Mouse (Mus musculus) embryonic facial prominence, embryonic 13.5 days (tissue): ENCODE data around the gene Utrn. TPM values are rescaled to one million over a fixed set of nuclear protein-coding genes. Genes with fewer than 3 reads are reported as not detected.
A peak's percentile ranks its signal among the peaks of the same experiment; 100 is the strongest.

Experiments
- ATAC-seq: fragments of 200-750 bp; cut with Nextera tagmentation; 2 replicates; pipeline ENCODE4 v1.8.0; 2017; ENCODE audit warnings: low read depth; ENCODE audit not compliant: insufficient number of reproducible peaks, insufficient read depth, low FRiP score, low TSS enrichment
- H3K27ac ChIP-seq: fragments of 300-500 bp; sonication (generic); 2 replicates; pipeline ENCODE4 v1.5.1; 2015; ENCODE audit warnings: moderate library complexity, mild to moderate bottlenecking, inconsistent platforms
- H3K27me3 ChIP-seq: fragments of 300-500 bp; sonication (generic); 2 replicates; pipeline ENCODE4 v1.6.1; 2015; ENCODE audit warnings: mild to moderate bottlenecking, inconsistent platforms
- H3K36me3 ChIP-seq: fragments of 300-500 bp; sonication (generic); 2 replicates; pipeline ENCODE4 v1.6.1; 2015; ENCODE audit warnings: mild to moderate bottlenecking, inconsistent platforms
- H3K4me1 ChIP-seq: fragments of 300-500 bp; sonication (generic); 2 replicates; pipeline ENCODE4 v1.6.1; 2015; ENCODE audit warnings: inconsistent platforms
- H3K4me2 ChIP-seq: fragments of 300-500 bp; sonication (generic); 2 replicates; pipeline ENCODE4 v1.6.1; 2015; ENCODE audit warnings: moderate library complexity, mild to moderate bottlenecking, inconsistent platforms
- H3K4me3 ChIP-seq: fragments of 300-500 bp; sonication (generic); 2 replicates; pipeline ENCODE4 v1.5.1; 2015; ENCODE audit warnings: mild to moderate bottlenecking, inconsistent platforms
- H3K9ac ChIP-seq: fragments of 300-500 bp; sonication (generic); 2 replicates; pipeline ENCODE4 v1.6.1; 2015; ENCODE audit warnings: mild to moderate bottlenecking, inconsistent platforms
- H3K9me3 ChIP-seq: fragments of 300-500 bp; sonication (generic); 2 replicates; pipeline ENCODE4 v1.6.1; 2016; ENCODE audit warnings: inconsistent platforms
- WGBS: fragments of 180-500 bp; shearing (Covaris S2); methylation state at CpG from one replicate; pipeline ENCODE4 v1.1.7; 2015; ENCODE audit warnings: mixed read lengths; 5-methylcytosine and 5-hydroxymethylcytosine counted together
- polyA plus RNA-seq: library from polyadenylated mRNA; unstranded; fragments of >200 nt; fragmentation: Nextera tagmentation; extraction: Ambion mirVana; gene quantifications from 2 replicates; pipeline ENCODE4 v1.2.1, GENCODE M21; 2015

Gene Utrn
- polyA plus RNA-seq, 1 experiment from 2014 or later, result 101 TPM

DNA sequence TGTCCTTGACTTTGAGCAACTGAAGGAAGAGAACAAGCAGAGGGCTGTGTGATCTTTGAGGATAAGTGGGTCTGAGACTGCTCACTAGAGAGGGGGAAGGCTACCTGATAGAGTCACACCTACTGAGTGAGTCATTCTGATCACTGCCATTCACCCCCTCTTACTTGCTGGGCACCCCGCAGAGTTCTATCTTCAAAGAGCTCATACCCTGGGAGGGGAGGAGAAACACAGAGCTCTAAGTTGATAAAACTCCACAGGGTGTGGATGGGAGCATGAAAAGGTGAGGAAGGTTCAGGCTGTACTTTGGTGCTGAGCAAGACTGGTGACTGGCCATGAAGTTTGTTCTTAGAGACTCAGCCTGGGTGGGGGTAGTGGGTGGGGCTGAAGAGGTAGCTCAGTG is 164.9 kb downstream of the Utrn start:
- no peak for ATAC-seq
- WGBS, result 57% methylated on average over 1 of the region's 1 CpGs
- H3K9ac ChIP-seq, result no peak overlapping the region
- peaks cover 13% of the 10 kb centered on the region; the same call in 1 of the 2 replicates for H3K36me3 ChIP-seq
- H3K4me3 ChIP-seq, result no peak overlapping the region
- no peaks in the 10 kb centered on the region for H3K9me3 ChIP-seq
- H3K27ac ChIP-seq, result no peak overlapping the region
- no peaks in the 10 kb centered on the region for H3K27me3 ChIP-seq
- H3K4me2 ChIP-seq, result no peak overlapping the region
- H3K4me1 ChIP-seq, result peaks cover 18% of the 10 kb centered on the region

DNA sequence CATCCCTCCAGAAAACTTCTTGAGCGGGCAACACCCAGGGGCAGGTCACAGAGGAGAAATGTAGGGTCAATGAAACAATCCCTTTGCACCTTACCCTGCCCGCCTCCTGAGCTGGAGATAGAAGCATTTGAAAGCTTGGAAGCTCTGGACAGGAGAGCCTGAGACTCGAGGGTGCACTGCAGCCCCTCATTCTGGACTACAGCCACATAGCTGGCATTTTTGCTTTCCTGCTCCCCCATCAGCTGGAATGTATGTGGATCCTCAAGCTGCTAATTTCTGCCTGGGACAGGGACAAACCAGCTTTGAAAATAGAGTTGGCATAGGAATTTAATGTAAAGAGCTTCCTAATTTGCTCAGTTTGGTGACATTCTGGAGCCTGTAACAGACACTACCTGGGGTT is 165.6 kb downstream of the Utrn start:
- H3K27me3 ChIP-seq, result no peaks in the 10 kb centered on the region
- 50% methylated on average over 3 of the region's 3 CpGs for WGBS
- H3K4me2 ChIP-seq, result no peak overlapping the region
- no peak overlapping the region for H3K9ac ChIP-seq
- peaks cover 18% of the 10 kb centered on the region for H3K4me1 ChIP-seq
- H3K4me3 ChIP-seq, result no peak overlapping the region
- H3K27ac ChIP-seq, result no peak overlapping the region
- H3K36me3 ChIP-seq, result peaks cover 15% of the 10 kb centered on the region; the same call in 1 of the 2 replicates
- no peaks in the 10 kb centered on the region for H3K9me3 ChIP-seq
- no peak for ATAC-seq

DNA sequence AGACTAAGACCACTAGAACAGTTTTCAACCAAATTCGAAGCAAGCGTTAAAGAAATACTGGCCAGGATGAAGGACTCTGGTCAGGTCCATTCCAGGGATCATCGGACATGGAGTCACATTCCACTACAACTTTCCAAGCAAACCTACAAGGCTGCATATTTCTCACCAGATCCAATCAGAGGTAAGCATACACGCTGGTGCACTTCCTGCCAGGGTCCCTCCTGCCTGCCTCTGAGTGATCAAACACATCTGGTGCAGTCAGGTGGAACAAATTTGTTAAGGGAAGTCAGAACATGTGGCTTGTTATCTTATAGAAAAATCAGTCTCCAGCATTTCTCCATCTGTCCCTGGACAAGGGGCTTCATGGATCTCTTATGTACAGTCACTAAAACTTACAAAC is 167.0 kb downstream of the Utrn start:
- Histone ChIP-seq H3K27ac (peak overlapping the region; percentile 52), H3K9ac (no peak overlapping the region), H3K4me3 (no peak overlapping the region), H3K27me3 (no peaks in the 10 kb centered on the region), H3K4me1 (peaks cover 18% of the 10 kb centered on the region), H3K9me3 (no peaks in the 10 kb centered on the region), H3K36me3 (peaks cover 13% of the 10 kb centered on the region), H3K4me2 (no peak overlapping the region)
- no peak for ATAC-seq
- WGBS, result 38% methylated on average over 4 of the region's 4 CpGs

DNA sequence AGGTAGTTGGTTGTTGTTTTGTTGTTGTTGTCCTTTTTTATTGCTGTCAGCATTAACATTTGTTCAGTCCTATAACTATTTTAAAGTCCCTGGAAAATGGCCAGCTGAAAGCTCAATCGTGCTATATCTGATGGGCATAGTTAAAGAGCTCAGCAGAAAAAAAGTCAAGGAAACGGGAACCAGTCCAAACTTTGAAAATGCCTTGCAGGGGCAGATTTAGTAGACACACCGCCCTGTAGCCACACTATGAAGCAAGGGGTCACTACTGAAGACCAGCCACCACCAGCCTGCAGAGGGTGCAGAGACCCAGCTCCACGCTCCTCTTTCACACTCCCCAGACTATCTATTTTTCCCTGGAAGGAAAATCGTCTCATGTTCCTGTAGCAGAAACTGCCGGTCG is 167.5 kb downstream of the Utrn start:
- Histone ChIP-seq H3K4me2 (no peak overlapping the region), H3K9me3 (no peaks in the 10 kb centered on the region), H3K27me3 (no peaks in the 10 kb centered on the region), H3K36me3 (peaks cover 14% of the 10 kb centered on the region), H3K9ac (no peak overlapping the region), H3K27ac (peak overlapping the region; percentile 52), H3K4me3 (no peak overlapping the region), H3K4me1 (peaks cover 18% of the 10 kb centered on the region)
- no peak for ATAC-seq
- WGBS, result 43% methylated on average over 7 of the region's 7 CpGs

DNA sequence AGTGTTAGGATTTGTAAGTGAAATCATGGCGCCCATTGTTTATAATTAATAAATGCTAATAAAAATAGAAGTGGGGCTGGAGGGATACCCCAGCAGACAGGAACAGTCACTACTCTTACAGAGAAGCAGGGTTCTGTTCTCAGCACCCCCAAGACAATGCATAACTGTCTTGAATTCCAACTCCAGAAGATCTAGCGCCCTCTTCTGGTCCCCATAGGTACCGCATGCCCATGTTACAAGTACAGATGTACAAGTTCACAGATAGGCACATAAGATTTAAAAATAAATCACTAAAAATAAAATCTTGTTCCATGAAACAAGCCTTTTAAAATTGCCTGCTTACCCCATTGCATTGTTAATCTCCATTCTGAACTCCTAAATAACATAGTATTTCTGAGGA is 168.6 kb downstream of the Utrn start:
- H3K4me2 ChIP-seq, result no peak overlapping the region
- H3K27me3 ChIP-seq, result no peaks in the 10 kb centered on the region
- H3K4me3 ChIP-seq, result no peak overlapping the region
- H3K36me3 ChIP-seq, result peaks cover 19% of the 10 kb centered on the region
- no peak for ATAC-seq
- no peaks in the 10 kb centered on the region for H3K9me3 ChIP-seq
- no peak overlapping the region for H3K9ac ChIP-seq
- 81% methylated on average over 3 of the region's 3 CpGs for WGBS
- H3K4me1 ChIP-seq, result peaks cover 18% of the 10 kb centered on the region
- H3K27ac ChIP-seq, result no peak overlapping the region

DNA sequence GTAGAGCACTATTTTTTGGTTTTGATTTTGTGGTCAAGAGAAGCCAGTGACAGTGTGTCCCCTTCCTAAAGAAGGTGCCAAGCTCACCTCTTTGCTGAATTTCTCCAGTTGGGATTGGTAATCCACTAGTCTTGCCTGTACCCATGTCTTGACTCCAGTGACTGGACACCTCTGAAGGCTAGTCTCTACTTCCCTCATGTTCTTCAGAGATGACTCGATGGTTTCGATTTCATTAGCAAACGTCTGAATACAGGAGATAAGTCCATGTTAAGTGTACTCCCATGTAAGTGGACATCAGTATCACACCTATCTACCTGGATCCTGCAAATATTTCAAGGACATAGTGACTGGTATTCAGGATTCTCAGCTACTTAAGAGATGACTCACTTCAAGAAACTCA is 171.3 kb downstream of the Utrn start:
- WGBS, result 95% methylated on average over 3 of the region's 3 CpGs
- no peak for ATAC-seq
- Histone ChIP-seq H3K4me1 (peaks cover 17% of the 10 kb centered on the region), H3K9ac (no peak overlapping the region), H3K27me3 (no peaks in the 10 kb centered on the region), H3K9me3 (no peaks in the 10 kb centered on the region), H3K4me3 (no peak overlapping the region), H3K36me3 (peaks cover 26% of the 10 kb centered on the region), H3K4me2 (no peak overlapping the region), H3K27ac (no peak overlapping the region)

DNA sequence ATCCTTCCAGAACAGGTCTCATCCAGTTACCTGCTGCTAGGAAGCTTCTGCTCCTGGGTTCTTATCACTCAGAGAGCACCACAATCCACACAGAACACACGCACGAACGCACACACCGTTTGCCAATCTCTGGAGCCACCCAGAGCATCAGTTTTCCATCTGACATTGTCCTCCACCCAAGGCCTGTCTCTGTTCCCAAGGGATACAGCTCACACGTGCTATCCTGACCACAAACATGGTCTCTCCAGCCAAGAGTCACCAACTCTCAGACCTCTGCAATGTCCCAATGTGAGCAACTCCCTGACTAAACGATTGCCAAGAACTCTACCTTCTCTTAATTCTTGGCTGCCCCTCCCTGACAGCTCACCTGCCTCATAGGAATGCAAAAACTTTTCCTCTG is 172.5 kb downstream of the Utrn start:
- Histone ChIP-seq H3K4me2 (no peak overlapping the region), H3K9me3 (no peaks in the 10 kb centered on the region), H3K36me3 (peaks cover 29% of the 10 kb centered on the region), H3K4me1 (0 out of 2 replicates have a peak, but pooled peaks cover 6% of the 10 kb centered on the region), H3K27me3 (no peaks in the 10 kb centered on the region), H3K4me3 (no peak overlapping the region), H3K27ac (no peak overlapping the region), H3K9ac (no peak overlapping the region)
- no peak for ATAC-seq
- WGBS, result 89% methylated on average over 6 of the region's 6 CpGs

DNA sequence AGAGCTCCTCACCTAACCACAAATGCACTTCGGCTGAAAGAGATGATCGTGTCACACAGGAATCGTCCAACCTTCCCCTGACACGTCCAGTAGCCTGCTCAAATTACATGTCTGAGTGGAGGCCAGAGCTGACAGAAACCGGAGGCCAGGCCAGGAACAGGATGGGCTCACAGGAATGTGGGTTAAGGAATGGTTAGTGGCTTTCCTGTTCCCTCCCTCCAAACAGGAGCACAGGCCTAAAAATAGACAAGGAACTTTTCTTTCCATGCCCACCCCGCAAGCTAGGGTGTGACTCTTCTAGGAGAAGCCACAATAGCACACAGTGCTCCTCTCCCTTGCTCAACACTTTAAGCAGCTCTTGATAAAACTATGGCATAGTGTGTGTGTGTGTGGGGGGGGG is 174.4 kb downstream of the Utrn start:
- no peak overlapping the region for H3K4me3 ChIP-seq
- peak; percentile 75 for ATAC-seq
- H3K4me1 ChIP-seq, result 0 out of 2 replicates have a peak, but pooled peaks cover 5% of the 10 kb centered on the region
- 12% methylated on average over 6 of the region's 6 CpGs for WGBS
- H3K27ac ChIP-seq, result peak overlapping the region; percentile 33; the same call in 1 of the 2 replicates
- H3K27me3 ChIP-seq, result no peaks in the 10 kb centered on the region
- no peak overlapping the region for H3K9ac ChIP-seq
- H3K36me3 ChIP-seq, result peaks cover 30% of the 10 kb centered on the region
- no peaks in the 10 kb centered on the region for H3K9me3 ChIP-seq
- no peak overlapping the region for H3K4me2 ChIP-seq

DNA sequence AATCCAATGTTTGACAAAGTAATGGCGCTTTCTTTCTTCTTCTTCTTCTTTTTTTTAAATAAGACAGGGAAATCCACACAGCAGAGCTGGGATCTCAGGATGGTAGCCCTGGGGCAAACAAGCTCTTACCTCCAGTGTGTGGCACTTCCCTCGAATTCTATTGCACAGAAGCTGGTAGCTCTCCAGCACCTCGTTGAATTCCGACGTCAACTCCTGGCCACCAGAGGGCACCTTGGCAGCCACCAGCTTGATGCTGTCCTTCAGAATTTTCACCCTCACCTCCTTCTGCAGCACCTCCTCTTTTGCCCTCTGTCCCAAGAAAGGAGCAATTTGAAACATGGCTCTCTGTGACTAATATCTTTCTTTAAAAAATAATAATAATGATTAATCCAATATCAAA is 178.6 kb downstream of the Utrn start:
- H3K36me3 ChIP-seq, result peaks cover 39% of the 10 kb centered on the region
- H3K9ac ChIP-seq, result no peak overlapping the region
- WGBS, result 15% methylated on average over 5 of the region's 5 CpGs
- no peak overlapping the region for H3K27ac ChIP-seq
- H3K9me3 ChIP-seq, result no peaks in the 10 kb centered on the region
- no peak overlapping the region for H3K4me3 ChIP-seq
- H3K4me1 ChIP-seq, result 0 out of 2 replicates have a peak, but pooled peaks cover 5% of the 10 kb centered on the region
- no peak overlapping the region for H3K4me2 ChIP-seq
- no peak for ATAC-seq
- H3K27me3 ChIP-seq, result no peaks in the 10 kb centered on the region

DNA sequence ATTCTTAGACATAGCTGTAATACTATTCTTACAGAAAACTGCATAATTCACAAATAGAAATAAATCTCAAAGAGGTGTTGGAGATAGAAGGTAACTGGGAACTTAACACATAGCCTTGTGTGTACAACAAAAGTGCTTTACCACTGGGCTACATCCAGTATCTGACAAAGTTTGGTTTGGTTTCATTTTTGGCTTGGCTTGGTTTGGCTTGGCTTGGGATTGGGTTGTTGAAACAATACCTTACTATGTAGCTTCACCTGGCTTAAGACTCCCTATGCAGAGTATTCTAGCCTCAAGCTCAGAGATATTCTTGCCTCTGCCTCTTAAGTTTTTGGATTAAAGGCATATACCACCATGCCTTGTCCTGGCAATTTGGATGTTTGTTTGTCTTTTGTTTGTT is 183.5 kb downstream of the Utrn start:
- no peaks in the 10 kb centered on the region for H3K4me1 ChIP-seq
- H3K9ac ChIP-seq, result no peak overlapping the region
- no peak for ATAC-seq
- H3K27ac ChIP-seq, result no peak overlapping the region
- H3K27me3 ChIP-seq, result no peaks in the 10 kb centered on the region
- no peak overlapping the region for H3K4me2 ChIP-seq
- H3K36me3 ChIP-seq, result peaks cover 66% of the 10 kb centered on the region
- H3K9me3 ChIP-seq, result no peaks in the 10 kb centered on the region
- H3K4me3 ChIP-seq, result no peak overlapping the region

DNA sequence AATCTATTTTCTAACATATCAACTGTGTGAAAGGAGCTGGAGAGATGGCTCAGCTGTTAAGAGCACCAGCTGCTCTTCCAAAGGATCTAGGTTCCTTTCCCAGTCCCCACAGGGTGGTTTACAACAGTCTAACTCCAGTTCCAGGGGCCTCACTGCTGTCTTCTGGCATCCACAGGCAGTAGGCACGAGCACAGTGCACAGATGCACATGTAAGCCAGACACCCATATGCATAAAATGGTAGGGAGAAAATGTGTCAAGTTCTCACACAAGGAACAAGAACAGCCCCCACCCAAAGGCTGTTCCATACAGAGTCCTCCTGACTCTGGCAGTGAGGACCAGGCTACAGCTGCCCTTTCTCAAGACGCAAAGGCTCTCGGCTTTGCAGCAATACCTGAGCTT is 185.1 kb downstream of the Utrn start:
- peaks cover 74% of the 10 kb centered on the region for H3K36me3 ChIP-seq
- 83% methylated on average over 3 of the region's 3 CpGs for WGBS
- no peak overlapping the region for H3K4me2 ChIP-seq
- no peaks in the 10 kb centered on the region for H3K9me3 ChIP-seq
- no peak for ATAC-seq
- no peaks in the 10 kb centered on the region for H3K4me1 ChIP-seq
- no peaks in the 10 kb centered on the region for H3K27me3 ChIP-seq
- H3K27ac ChIP-seq, result no peak overlapping the region
- no peak overlapping the region for H3K4me3 ChIP-seq
- no peak overlapping the region for H3K9ac ChIP-seq

DNA sequence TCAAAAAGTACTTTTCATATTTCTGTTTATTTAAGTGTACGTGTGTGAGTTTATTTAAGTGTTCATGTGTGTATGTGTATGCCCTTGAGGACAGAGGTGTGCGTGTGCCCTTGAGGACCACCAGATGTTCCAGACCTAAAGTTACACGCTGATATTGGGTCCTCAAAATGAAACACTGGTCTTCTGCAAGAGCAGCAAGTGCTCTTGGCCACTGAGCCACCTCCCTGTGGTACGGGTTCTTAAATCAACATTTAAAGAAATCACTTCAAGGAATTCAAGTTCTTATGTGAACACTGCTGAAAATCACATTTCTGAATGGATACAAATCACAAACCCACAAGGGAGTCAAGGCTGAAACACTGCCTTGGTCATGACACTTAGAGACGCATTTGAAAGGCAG is 195.9 kb downstream of the Utrn start:
- no peak overlapping the region for H3K9ac ChIP-seq
- H3K36me3 ChIP-seq, result peaks cover 44% of the 10 kb centered on the region
- H3K27ac ChIP-seq, result no peak overlapping the region
- H3K27me3 ChIP-seq, result no peaks in the 10 kb centered on the region
- H3K4me3 ChIP-seq, result no peak overlapping the region
- H3K4me2 ChIP-seq, result no peak overlapping the region
- WGBS, result 89% methylated on average over 5 of the region's 5 CpGs
- H3K4me1 ChIP-seq, result no peaks in the 10 kb centered on the region
- ATAC-seq, result no peak
- H3K9me3 ChIP-seq, result no peaks in the 10 kb centered on the region

DNA sequence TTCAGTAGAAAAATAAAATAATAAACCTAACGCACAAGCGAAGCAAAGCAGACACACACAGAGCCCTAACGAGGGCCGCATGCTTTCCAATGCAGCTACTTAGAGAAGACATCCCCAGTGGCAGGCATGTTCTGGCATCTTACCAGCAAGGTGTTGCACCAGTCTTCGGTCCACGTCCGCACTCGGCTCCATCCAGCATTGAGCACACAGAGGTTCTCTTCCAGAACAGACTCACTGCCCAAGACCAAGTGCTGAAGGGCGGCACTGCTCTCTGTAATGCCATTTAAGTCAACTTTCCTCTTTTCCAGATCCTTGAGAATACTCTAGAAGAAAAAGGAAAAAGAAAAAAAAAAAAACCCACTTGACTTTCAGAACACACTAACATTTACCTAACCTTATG is 197.6 kb downstream of the Utrn start:
- Histone ChIP-seq H3K36me3 (peaks cover 46% of the 10 kb centered on the region), H3K4me3 (no peak overlapping the region), H3K4me2 (no peak overlapping the region), H3K27me3 (no peaks in the 10 kb centered on the region), H3K4me1 (no peaks in the 10 kb centered on the region), H3K9ac (no peak overlapping the region), H3K27ac (no peak overlapping the region), H3K9me3 (no peaks in the 10 kb centered on the region)
- 92% methylated on average over 9 of the region's 9 CpGs for WGBS
- no peak for ATAC-seq
